Mouse (Mus musculus): ENCODE results near the gene Slc35f2. TPM values are rescaled to one million over a fixed set of nuclear protein-coding genes. Genes with fewer than 3 reads are reported as not detected.

Slc35f2 gene
- total and polyA plus RNA-seq, 2 experiments: 0.10 to 0.18 TPM

GRCm38 (mm10) chr9:53852158-53852557 is 80.8 kb downstream of the Slc35f2 start:
- Histone ChIP-seq H3K79me2 (ENCODE audit: control insufficient read depth, insufficient read depth, low read length) (no peaks in the 10 kb centered on the region), H3K9ac (ENCODE audit: low read depth, low read length) (no peak overlapping the region), H3K27me3 (ENCODE audit: control insufficient read depth, insufficient read depth, low read length) (no peaks in the 10 kb centered on the region), H3K27ac (replicated peaks; ENCODE audit: insufficient read depth, low read depth, low read length) (no peak overlapping the region), H3K4me3 (ENCODE audit: insufficient read depth, low read depth, low read length) (no peak overlapping the region), H3K36me3 (ENCODE audit: control insufficient read depth, insufficient read depth, low read length) (no peaks in the 10 kb centered on the region), H3K4me1 (ENCODE audit: control insufficient read depth, insufficient read depth, low read length) (no peaks in the 10 kb centered on the region)
- DNase-seq (ENCODE audit: extremely low read depth, low read depth, low spot score): peak; percentile 60
- TF ChIP-seq POLR2A (IDR thresholded peaks at IDR 0.05; ENCODE audit: extremely low read depth, insufficient read depth, low read length) (no peak), CTCF (IDR thresholded peaks at IDR 0.05; ENCODE audit: low read depth, low read length) (no peak)
- WGBS: 38% methylated on average over 4 of the region's 4 CpGs

- H3K79me2 ChIP-seq (ENCODE audit: control insufficient read depth, insufficient read depth, low read length): no peaks in the 10 kb centered on the region
- no peak overlapping the region for H3K4me3 ChIP-seq (ENCODE audit: insufficient read depth, low read depth, low read length)
- no peaks in the 10 kb centered on the region for H3K4me1 ChIP-seq (ENCODE audit: control insufficient read depth, insufficient read depth, low read length)
- no peaks in the 10 kb centered on the region for H3K36me3 ChIP-seq (ENCODE audit: control insufficient read depth, insufficient read depth, low read length)
- H3K27me3 ChIP-seq (ENCODE audit: control insufficient read depth, insufficient read depth, low read length): no peaks in the 10 kb centered on the region
- H3K9ac ChIP-seq (ENCODE audit: low read depth, low read length): no peak overlapping the region
- no peak for TF ChIP-seq POLR2A (IDR thresholded peaks at IDR 0.05; ENCODE audit: extremely low read depth, insufficient read depth, low read length)
- TF ChIP-seq CTCF (IDR thresholded peaks at IDR 0.05; ENCODE audit: low read depth, low read length): no peak
- DNase-seq (ENCODE audit: extremely low read depth, low read depth, low spot score): no peak
- 79% methylated on average over 1 of the region's 1 CpGs for WGBS
- no peak overlapping the region for H3K27ac ChIP-seq (replicated peaks; ENCODE audit: insufficient read depth, low read depth, low read length)
Observed at GRCm38 (mm10) chr9:53853672-53854071, 82.3 kb downstream of the Slc35f2 start.

- DNase-seq (ENCODE audit: extremely low read depth, low read depth, low spot score): no peak
- Histone ChIP-seq H3K9ac (ENCODE audit: low read depth, low read length) (no peak overlapping the region), H3K36me3 (ENCODE audit: control insufficient read depth, insufficient read depth, low read length) (no peaks in the 10 kb centered on the region), H3K4me1 (ENCODE audit: control insufficient read depth, insufficient read depth, low read length) (no peaks in the 10 kb centered on the region), H3K27me3 (ENCODE audit: control insufficient read depth, insufficient read depth, low read length) (no peaks in the 10 kb centered on the region), H3K27ac (replicated peaks; ENCODE audit: insufficient read depth, low read depth, low read length) (no peak overlapping the region), H3K79me2 (ENCODE audit: control insufficient read depth, insufficient read depth, low read length) (no peaks in the 10 kb centered on the region), H3K4me3 (ENCODE audit: insufficient read depth, low read depth, low read length) (no peak overlapping the region)
- 90% methylated on average over 1 of the region's 1 CpGs for WGBS
- no peak for TF ChIP-seq POLR2A (IDR thresholded peaks at IDR 0.05; ENCODE audit: extremely low read depth, insufficient read depth, low read length)
- TF ChIP-seq CTCF (IDR thresholded peaks at IDR 0.05; ENCODE audit: low read depth, low read length): no peak
Observed at GRCm38 (mm10) chr9:53854525-53854924, 83.2 kb downstream of the Slc35f2 start.

GRCm38 (mm10) chr9:53857864-53858263 is 86.5 kb downstream of the Slc35f2 start:
- Histone ChIP-seq H3K36me3 (ENCODE audit: control insufficient read depth, insufficient read depth, low read length) (no peaks in the 10 kb centered on the region), H3K79me2 (ENCODE audit: control insufficient read depth, insufficient read depth, low read length) (no peaks in the 10 kb centered on the region), H3K27ac (replicated peaks; ENCODE audit: insufficient read depth, low read depth, low read length) (no peak overlapping the region), H3K4me1 (ENCODE audit: control insufficient read depth, insufficient read depth, low read length) (no peaks in the 10 kb centered on the region), H3K9ac (ENCODE audit: low read depth, low read length) (no peak overlapping the region), H3K4me3 (ENCODE audit: insufficient read depth, low read depth, low read length) (no peak overlapping the region), H3K27me3 (ENCODE audit: control insufficient read depth, insufficient read depth, low read length) (no peaks in the 10 kb centered on the region)
- TF ChIP-seq CTCF (IDR thresholded peaks at IDR 0.05; ENCODE audit: low read depth, low read length): no peak
- no peak for TF ChIP-seq POLR2A (IDR thresholded peaks at IDR 0.05; ENCODE audit: extremely low read depth, insufficient read depth, low read length)
- no peak for DNase-seq (ENCODE audit: extremely low read depth, low read depth, low spot score)
- WGBS: 56% methylated on average over 5 of the region's 5 CpGs

Other genes with a start within 250 kb of the Slc35f2 start
- gene Atm, start 234.8 kb upstream of the Slc35f2 start, total RNA-seq (2014; rRNA removed): 7.6 and 8.3 TPM in 2 replicates
- 0.77 and 0.93 TPM in 2 replicates for gene Atm, start 234.8 kb upstream of the Slc35f2 start, polyA plus RNA-seq (2012; rRNA removed)
- gene Npat, start 234.5 kb upstream of the Slc35f2 start, total RNA-seq (2014; rRNA removed): 3.8 and 5.2 TPM in 2 replicates
- 0.57 and 0.86 TPM in 2 replicates for gene Npat, start 234.5 kb upstream of the Slc35f2 start, polyA plus RNA-seq (2012; rRNA removed)
- gene Acat1, start 161.2 kb upstream of the Slc35f2 start, total RNA-seq (2014; rRNA removed): 285 and 321 TPM in 2 replicates
- 101 and 143 TPM in 2 replicates for gene Acat1, start 161.2 kb upstream of the Slc35f2 start, polyA plus RNA-seq (2012; rRNA removed)
- gene Cul5, start 101.5 kb upstream of the Slc35f2 start, total RNA-seq (2014; rRNA removed): 15.4 and 18.0 TPM in 2 replicates
- 2.3 and 2.4 TPM in 2 replicates for gene Cul5, start 101.5 kb upstream of the Slc35f2 start, polyA plus RNA-seq (2012; rRNA removed)
- 0.83 and 1.0 TPM in 2 replicates for gene Rab39, start 65.3 kb upstream of the Slc35f2 start, total RNA-seq (2014; rRNA removed)
- 0.10 and 0.26 TPM in 2 replicates for gene Rab39, start 65.3 kb upstream of the Slc35f2 start, polyA plus RNA-seq (2012; rRNA removed)
- not detected in 2 replicates for gene Sln, start 78.6 kb downstream of the Slc35f2 start, total RNA-seq (2014; rRNA removed)
- gene Sln, start 78.6 kb downstream of the Slc35f2 start, polyA plus RNA-seq (2012; rRNA removed): not detected in 2 replicates
- gene Elmod1, start 203.8 kb downstream of the Slc35f2 start, total RNA-seq (2014; rRNA removed): 0.07 TPM in 1 of 2 replicates, not detected in the other
- not detected in 2 replicates for gene Elmod1, start 203.8 kb downstream of the Slc35f2 start, polyA plus RNA-seq (2012; rRNA removed)

Data from liver, adult 2 months (tissue).